Mouse (Mus musculus): ENCODE data around the gene Mn1. TPM values are rescaled to one million over a fixed set of nuclear protein-coding genes. Genes with fewer than 3 reads are reported as not detected.

Mn1 gene
- total RNA-seq, 1 experiment from 2014 or later = 4.6 TPM

GRCm38 (mm10) chr5:111489022-111489616, 72.0 kb downstream of the Mn1 start:
- DNase-seq = no peak

- DNase-seq = no peak
Observed at GRCm38 (mm10) chr5:111490599-111490998, 73.4 kb downstream of the Mn1 start.

DNA sequence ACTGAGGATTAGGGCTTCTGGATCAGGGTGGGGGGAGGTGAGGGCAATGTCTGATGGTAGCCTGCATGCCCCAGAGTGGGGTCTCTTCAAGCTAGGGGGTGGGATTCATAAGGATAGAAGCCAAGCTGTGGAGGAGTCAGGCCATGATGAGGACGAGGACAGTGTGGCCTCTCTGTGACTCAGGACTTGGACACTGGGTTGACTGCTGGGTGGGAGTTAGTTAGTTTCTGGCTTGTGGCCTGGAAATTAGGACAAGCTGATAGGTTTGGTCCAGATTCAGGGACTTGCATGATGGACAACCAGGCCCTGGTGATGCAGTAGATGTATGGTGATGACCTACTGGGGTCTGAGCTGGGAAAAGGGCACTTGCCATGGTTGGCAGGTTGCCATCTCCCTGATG, 74.3 kb downstream of the Mn1 start:
- DNase-seq = no peak

- DNase-seq = no peak
Observed at GRCm38 (mm10) chr5:111500036-111500435, 82.9 kb downstream of the Mn1 start.

DNA sequence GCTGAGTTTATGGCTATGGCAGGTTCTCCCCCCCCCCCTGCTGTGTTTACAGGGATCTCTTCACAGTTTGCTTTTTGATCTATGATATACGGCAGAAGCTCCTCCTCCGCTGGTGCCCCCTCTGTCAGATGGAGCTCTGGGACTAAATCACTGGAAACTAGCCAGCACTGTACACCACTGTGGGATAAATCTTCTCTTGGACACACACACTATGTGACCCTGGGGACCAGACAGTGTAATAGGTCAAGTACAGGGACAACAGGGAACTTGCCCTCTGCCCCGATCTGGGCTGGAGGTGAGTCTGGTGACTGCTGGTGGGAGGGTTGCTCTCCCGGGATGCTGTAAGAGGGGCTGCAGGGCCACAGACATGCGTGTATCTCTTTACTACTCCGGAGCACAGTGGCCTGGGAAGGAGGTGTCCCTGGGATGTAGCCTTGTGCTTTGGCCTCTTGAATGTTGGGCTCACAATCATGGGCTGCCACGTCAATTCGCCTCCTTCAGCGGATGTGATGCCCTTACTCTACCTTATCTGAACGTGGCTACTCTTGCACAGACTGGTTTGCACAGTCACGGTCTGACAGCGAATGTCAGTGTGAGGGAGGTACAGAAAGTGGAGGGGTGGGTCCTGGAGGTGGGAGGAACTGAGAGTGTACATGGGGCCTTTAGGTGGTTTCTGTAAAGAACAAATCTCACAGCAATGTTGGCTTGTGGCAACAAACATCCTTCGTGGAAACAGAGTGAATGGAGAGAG, 84.7 kb downstream of the Mn1 start:
- DNase-seq = no peak

DNA sequence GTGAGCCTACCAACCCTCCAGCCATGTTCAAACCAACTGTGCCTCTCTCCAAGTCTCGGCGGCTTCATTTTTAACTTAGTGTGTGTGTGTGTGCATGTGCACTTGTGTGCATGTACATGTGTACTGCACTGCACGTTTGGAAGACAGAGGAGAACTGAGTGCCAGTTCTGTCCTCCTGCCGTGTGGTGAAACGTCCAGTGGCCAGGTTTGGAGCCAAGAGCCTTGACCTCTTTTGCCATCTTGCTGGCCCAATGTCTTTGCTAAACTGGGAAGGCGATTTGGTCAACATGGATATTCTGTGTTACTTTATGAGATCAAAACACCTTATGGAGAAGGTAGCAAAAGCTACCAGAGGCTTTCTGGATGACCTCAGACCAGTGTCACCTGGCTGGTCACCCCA, 88.1 kb downstream of the Mn1 start:
- peak; percentile 24 for DNase-seq

- DNase-seq = no peak
Observed at GRCm38 (mm10) chr5:111505824-111506223, 88.7 kb downstream of the Mn1 start.

DNA sequence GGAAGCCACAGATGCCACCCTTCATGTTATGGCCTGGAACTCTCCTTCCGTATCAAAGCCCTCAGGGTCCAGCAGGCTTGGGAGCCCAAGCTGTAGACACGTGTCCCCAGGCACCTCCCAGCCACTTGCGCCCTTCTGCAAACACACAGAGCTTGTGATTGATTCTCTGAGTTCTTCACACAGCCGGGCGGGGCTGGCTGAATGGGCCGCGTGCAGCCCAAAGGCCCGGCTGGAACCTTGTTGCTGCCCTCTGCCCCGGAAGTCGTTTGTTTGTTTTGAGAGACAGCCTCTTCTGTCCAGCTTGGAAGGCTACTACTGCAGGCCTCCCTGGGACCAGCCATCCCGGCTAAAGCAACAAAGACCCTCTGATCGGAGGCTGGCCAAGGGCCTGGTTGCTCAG, 89.2 kb downstream of the Mn1 start:
- DNase-seq = peak; percentile 51

Other genes with a start within 250 kb of the Mn1 start
- gene Pitpnb, start 86.6 kb upstream of the Mn1 start, total RNA-seq (2021) = 69.3 and 71.8 TPM in 2 replicates

Measured in adrenal gland, postnatal 14 days (tissue).